ENCODE assay signal across 42 mouse cellular contexts in the genomic region with DNA sequence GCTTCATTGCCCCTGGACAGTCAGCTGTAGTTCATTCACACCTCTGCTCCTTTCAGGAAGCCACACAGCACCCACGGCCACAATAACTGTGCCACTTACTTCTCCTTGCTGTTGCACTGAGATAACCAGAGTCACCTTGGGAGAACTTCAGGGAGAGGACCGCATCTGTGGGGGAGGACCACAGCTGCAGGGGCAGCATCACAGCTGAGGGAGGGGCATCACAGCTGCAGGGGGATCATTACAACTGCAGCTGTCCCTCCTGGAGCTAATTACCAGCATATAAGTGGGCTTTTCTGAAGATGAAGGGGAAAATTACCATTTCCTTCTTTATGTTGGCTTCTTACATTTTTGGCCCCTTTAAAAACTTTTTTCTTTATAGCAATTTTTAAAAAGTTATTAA. TPM values are rescaled to one million over a fixed set of nuclear protein-coding genes. Genes with fewer than 3 reads are reported as not detected.
"Had no signal": no experiment of that assay in that cellular context is flagged by ENCODE, and none has a peak within 500 bp of the region (broad histone marks: within the 10 kb centered on the region; RNA-seq: fewer than 3 reads in every experiment).

No protein-coding gene starts in this region.

- H3K36me3 ChIP-seq: limb, embryonic 10.5 days; limb, embryonic 12.5 days; limb, embryonic 15.5 days; liver, embryonic 12.5 days; liver, embryonic 13.5 days; liver, embryonic 15.5 days; lung, embryonic 15.5 days; midbrain, embryonic 10.5 days; midbrain, embryonic 12.5 days; midbrain, embryonic 13.5 days; neural tube, embryonic 12.5 days had no signal

- H3K4me2 ChIP-seq: limb, embryonic 12.5 days; limb, embryonic 13.5 days; limb, embryonic 15.5 days; liver, embryonic 11.5 days; liver, embryonic 12.5 days; liver, embryonic 13.5 days; liver, embryonic 15.5 days; lung, embryonic 14.5 days; lung, embryonic 15.5 days; midbrain, embryonic 11.5 days; midbrain, embryonic 12.5 days; midbrain, embryonic 13.5 days; midbrain, embryonic 15.5 days; neural tube, embryonic 12.5 days had no signal

- H3K4me3 ChIP-seq: limb, embryonic 10.5 days; limb, embryonic 12.5 days; limb, embryonic 13.5 days; limb, embryonic 15.5 days; liver, embryonic 12.5 days; liver, embryonic 13.5 days; liver, embryonic 15.5 days; lung, embryonic 15.5 days; megakaryocyte, embryonic 14.5 days; midbrain, embryonic 10.5 days; midbrain, embryonic 12.5 days; midbrain, embryonic 13.5 days; midbrain, embryonic 15.5 days; neural tube, embryonic 12.5 days had no signal

- H3K27me3 ChIP-seq: limb, embryonic 12.5 days; limb, embryonic 13.5 days; limb, embryonic 15.5 days; liver, embryonic 13.5 days; liver, embryonic 15.5 days; lung, embryonic 15.5 days; midbrain, embryonic 12.5 days; midbrain, embryonic 13.5 days; midbrain, embryonic 15.5 days; neural tube, embryonic 12.5 days had no signal

- DNase-seq: left cerebral cortex, postnatal 4 days; liver; liver, embryonic 13.5 days; liver, postnatal 0 days; lung, adult 18-20 months; lung, adult 2 months; lung, embryonic 14.5 days; lung, postnatal 10 days; lung, postnatal 14 days; lung, postnatal 36 days; lung, postnatal 4 days; midbrain, embryonic 14.5 days had no signal

RNA-seq across cellular contexts. Expression of a gene that starts 8.1 kb away (rescaled TPM):
- total RNA-seq: megakaryocyte progenitor cell, adult 5-6 weeks; megakaryocyte, adult 5-6 weeks; megakaryocyte-erythroid progenitor cell, adult 5-6 weeks; monocyte, adult 5-6 weeks had no signal
- polyA plus RNA-seq: liver, adult 2 months; liver, embryonic 12.5 days; liver, embryonic 16.5 days; macrophage had no signal

RNA-seq across cellular contexts. Expression of a gene that starts 36.9 kb away (rescaled TPM):
- total RNA-seq: left cerebral cortex, postnatal 4 days; liver, adult 2 months; megakaryocyte progenitor cell, adult 5-6 weeks; megakaryocyte, adult 5-6 weeks; megakaryocyte-erythroid progenitor cell, adult 5-6 weeks; midbrain, postnatal 0 days; monocyte, adult 5-6 weeks had no signal
- polyA plus RNA-seq: limb, embryonic 10.5 days; limb, embryonic 11.5 days; limb, embryonic 12.5 days; limb, embryonic 13.5 days; limb, embryonic 14.5 days; limb, embryonic 15.5 days; liver, adult 2 months; liver, embryonic 11.5 days; liver, embryonic 12.5 days; liver, embryonic 13.5 days; liver, embryonic 14.5 days; liver, embryonic 15.5 days; liver, embryonic 16.5 days; liver, postnatal 0 days; lung, embryonic 14.5 days; lung, embryonic 15.5 days; lung, embryonic 16.5 days; lung, postnatal 0 days; macrophage; midbrain, embryonic 10.5 days; midbrain, embryonic 11.5 days; midbrain, embryonic 12.5 days; midbrain, embryonic 13.5 days; midbrain, embryonic 14.5 days; midbrain, embryonic 15.5 days; midbrain, embryonic 16.5 days; midbrain, postnatal 0 days; neural tube, embryonic 11.5 days; neural tube, embryonic 12.5 days had no signal
